Mouse (Mus musculus) hindbrain, embryonic 13.5 days (tissue): Measurements from ENCODE around the gene Klf12. TPM values are rescaled to one million over a fixed set of nuclear protein-coding genes. Genes with fewer than 3 reads are reported as not detected.
A peak's percentile ranks its signal among the peaks of the same experiment; 100 is the strongest.

Source experiments
- ATAC-seq: fragments of 200-750 bp; cut with Nextera tagmentation; 2 replicates; pipeline ENCODE4 v1.8.0; 2017; ENCODE audit warnings: moderate TSS enrichment; ENCODE audit not compliant: low FRiP score
- H3K27ac ChIP-seq: fragments of 300-500 bp; sonication (generic); 2 replicates; pipeline ENCODE4 v1.5.1; 2015; ENCODE audit warnings: inconsistent platforms, mild to moderate bottlenecking, moderate library complexity
- H3K27me3 ChIP-seq: fragments of 300-500 bp; sonication (generic); 2 replicates; pipeline ENCODE4 v1.6.1; 2015; ENCODE audit warnings: mild to moderate bottlenecking, inconsistent platforms
- H3K36me3 ChIP-seq: fragments of 300-500 bp; sonication (generic); 2 replicates; pipeline ENCODE4 v1.6.1; 2015; ENCODE audit warnings: mild to moderate bottlenecking, inconsistent platforms
- H3K4me1 ChIP-seq: fragments of 300-500 bp; sonication (generic); replicated peaks from 2 replicates; pipeline ENCODE4 v1.6.1; 2015; ENCODE audit warnings: inconsistent platforms
- H3K4me2 ChIP-seq: fragments of 300-500 bp; sonication (generic); 2 replicates; pipeline ENCODE4 v1.6.1; 2015; ENCODE audit warnings: inconsistent platforms, mild to moderate bottlenecking, moderate library complexity
- H3K4me3 ChIP-seq: fragments of 300-500 bp; sonication (generic); 2 replicates; pipeline ENCODE4 v1.5.1; 2015; ENCODE audit warnings: mild to moderate bottlenecking, inconsistent platforms
- H3K9ac ChIP-seq: fragments of 300-500 bp; sonication (generic); 2 replicates; pipeline ENCODE4 v1.6.1; 2015; ENCODE audit warnings: mild to moderate bottlenecking, inconsistent platforms
- H3K9me3 ChIP-seq: fragments of 300-500 bp; sonication (generic); 2 replicates; pipeline ENCODE4 v1.6.1; 2016; ENCODE audit warnings: inconsistent platforms
- WGBS: fragments of 180-500 bp; shearing (Covaris S2); methylation state at CpG from one replicate; pipeline ENCODE4 v1.1.7; 2015; 5-methylcytosine and 5-hydroxymethylcytosine counted together
- polyA plus RNA-seq: library from polyadenylated mRNA; unstranded; fragments of >200 nt; fragmentation: Nextera tagmentation; extraction: Ambion mirVana; gene quantifications from 2 replicates; pipeline ENCODE4 v1.2.1, GENCODE M21; 2015

Klf12 gene
- polyA plus RNA-seq, 1 experiment from 2014 or later = 49.0 TPM

GRCm38 (mm10) chr14:100227717-100228116, 56.8 kb downstream of the Klf12 start:
- Histone ChIP-seq H3K9ac (no peak overlapping the region), H3K27me3 (no peaks in the 10 kb centered on the region), H3K36me3 (no peaks in the 10 kb centered on the region), H3K4me3 (no peak overlapping the region), H3K4me1 (0 out of 2 replicates have a peak, but pooled peaks cover 8% of the 10 kb centered on the region), H3K27ac (no peak overlapping the region), H3K4me2 (no peak overlapping the region), H3K9me3 (no peaks in the 10 kb centered on the region)
- WGBS = 96% methylated on average over 6 of the region's 6 CpGs
- ATAC-seq = no peak

- no peak overlapping the region for H3K4me2 ChIP-seq
- 58% methylated on average over 4 of the region's 4 CpGs for WGBS
- peaks cover 21% of the 10 kb centered on the region for H3K4me1 ChIP-seq
- no peak overlapping the region for H3K9ac ChIP-seq
- no peak overlapping the region for H3K4me3 ChIP-seq
- H3K36me3 ChIP-seq = peaks cover under 1% of the 10 kb centered on the region
- no peak overlapping the region for H3K27ac ChIP-seq
- no peaks in the 10 kb centered on the region for H3K9me3 ChIP-seq
- H3K27me3 ChIP-seq = no peaks in the 10 kb centered on the region
- no peak for ATAC-seq
Measured at GRCm38 (mm10) chr14:100224151-100224550, 60.3 kb downstream of the Klf12 start.

GRCm38 (mm10) chr14:100222260-100222659, 62.2 kb downstream of the Klf12 start:
- no peak overlapping the region for H3K4me2 ChIP-seq
- WGBS = 92% methylated on average over 4 of the region's 4 CpGs
- no peaks in the 10 kb centered on the region for H3K27me3 ChIP-seq
- no peak overlapping the region for H3K9ac ChIP-seq
- no peak overlapping the region for H3K27ac ChIP-seq
- H3K4me3 ChIP-seq = no peak overlapping the region
- no peak for ATAC-seq
- no peaks in the 10 kb centered on the region for H3K9me3 ChIP-seq
- peaks cover 21% of the 10 kb centered on the region for H3K4me1 ChIP-seq
- peaks cover 5% of the 10 kb centered on the region for H3K36me3 ChIP-seq

- Histone ChIP-seq H3K9ac (no peak overlapping the region), H3K4me2 (no peak overlapping the region), H3K36me3 (peaks cover 5% of the 10 kb centered on the region), H3K9me3 (no peaks in the 10 kb centered on the region), H3K4me1 (peaks cover 23% of the 10 kb centered on the region), H3K4me3 (no peak overlapping the region), H3K27ac (no peak overlapping the region), H3K27me3 (no peaks in the 10 kb centered on the region)
- ATAC-seq = no peak
- 67% methylated on average over 4 of the region's 4 CpGs for WGBS
Measured at GRCm38 (mm10) chr14:100215213-100215785, 69.2 kb downstream of the Klf12 start.

GRCm38 (mm10) chr14:100213066-100213465, 71.4 kb downstream of the Klf12 start:
- Histone ChIP-seq H3K4me2 (no peak overlapping the region), H3K4me1 (peaks cover 25% of the 10 kb centered on the region), H3K27me3 (no peaks in the 10 kb centered on the region), H3K27ac (no peak overlapping the region), H3K4me3 (no peak overlapping the region), H3K9ac (no peak overlapping the region), H3K36me3 (no peaks in the 10 kb centered on the region), H3K9me3 (no peaks in the 10 kb centered on the region)
- WGBS = 78% methylated on average over 7 of the region's 7 CpGs
- no peak for ATAC-seq

DNA sequence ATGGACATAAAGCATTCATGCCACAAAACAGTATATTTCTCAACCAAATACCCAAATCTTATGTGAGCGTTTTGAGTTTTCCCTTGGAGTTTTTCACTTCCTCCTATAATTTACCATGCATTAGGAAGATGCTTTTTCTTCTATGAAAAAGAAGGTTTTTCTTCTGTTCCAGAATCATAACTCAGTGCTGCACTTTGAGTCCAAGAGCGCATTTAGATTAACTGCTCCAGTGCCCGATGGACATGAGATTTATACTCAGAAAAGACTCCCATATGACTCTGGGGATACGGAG, 72.7 kb downstream of the Klf12 start:
- 78% methylated on average over 4 of the region's 4 CpGs for WGBS
- H3K4me1 ChIP-seq = peaks cover 25% of the 10 kb centered on the region
- H3K9ac ChIP-seq = no peak overlapping the region
- no peak overlapping the region for H3K4me2 ChIP-seq
- no peaks in the 10 kb centered on the region for H3K9me3 ChIP-seq
- no peak overlapping the region for H3K27ac ChIP-seq
- no peaks in the 10 kb centered on the region for H3K36me3 ChIP-seq
- no peak for ATAC-seq
- H3K4me3 ChIP-seq = no peak overlapping the region
- H3K27me3 ChIP-seq = no peaks in the 10 kb centered on the region

GRCm38 (mm10) chr14:100211036-100211825, 73.2 kb downstream of the Klf12 start:
- Histone ChIP-seq H3K4me3 (no peak overlapping the region), H3K36me3 (no peaks in the 10 kb centered on the region), H3K4me1 (peaks cover 25% of the 10 kb centered on the region), H3K9ac (no peak overlapping the region), H3K27me3 (no peaks in the 10 kb centered on the region), H3K4me2 (no peak overlapping the region), H3K27ac (peak overlapping the region; percentile 36; the same call in 1 of the 2 replicates), H3K9me3 (no peaks in the 10 kb centered on the region)
- peak; percentile 50; the same call in 1 of the 2 replicates for ATAC-seq
- WGBS = 66% methylated on average over 11 of the region's 11 CpGs

GRCm38 (mm10) chr14:100209814-100210419, 74.6 kb downstream of the Klf12 start:
- Histone ChIP-seq H3K9me3 (no peaks in the 10 kb centered on the region), H3K4me2 (no peak overlapping the region), H3K9ac (no peak overlapping the region), H3K27me3 (no peaks in the 10 kb centered on the region), H3K36me3 (no peaks in the 10 kb centered on the region), H3K4me1 (peaks cover 25% of the 10 kb centered on the region), H3K4me3 (no peak overlapping the region), H3K27ac (no peak overlapping the region)
- WGBS = 21% methylated on average over 12 of the region's 12 CpGs
- no peak for ATAC-seq

DNA sequence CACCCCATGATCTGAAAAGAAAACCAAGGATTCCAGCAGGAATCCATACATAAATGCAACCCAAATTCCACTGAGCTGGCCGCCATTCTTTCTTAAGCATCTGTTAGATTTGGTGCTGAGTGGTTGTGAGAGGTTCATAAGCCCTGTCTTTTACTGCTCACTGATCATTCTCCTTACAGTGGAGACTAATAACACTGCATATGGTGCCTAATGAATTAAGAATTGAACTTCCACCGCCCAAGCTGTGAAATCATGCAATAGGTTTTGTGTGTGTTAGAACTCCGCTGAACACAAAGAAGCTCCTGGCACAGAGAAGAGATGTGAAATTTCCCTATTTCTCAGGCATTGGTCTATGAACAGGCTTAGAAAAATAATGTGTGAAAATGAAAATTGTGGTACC, 77.4 kb downstream of the Klf12 start:
- WGBS = 87% methylated on average over 3 of the region's 3 CpGs
- H3K9me3 ChIP-seq = no peaks in the 10 kb centered on the region
- no peak overlapping the region for H3K4me2 ChIP-seq
- no peak overlapping the region for H3K9ac ChIP-seq
- H3K4me1 ChIP-seq = peaks cover 17% of the 10 kb centered on the region
- ATAC-seq = no peak
- H3K36me3 ChIP-seq = no peaks in the 10 kb centered on the region
- no peak overlapping the region for H3K27ac ChIP-seq
- no peaks in the 10 kb centered on the region for H3K27me3 ChIP-seq
- H3K4me3 ChIP-seq = no peak overlapping the region

GRCm38 (mm10) chr14:100206207-100206606, 78.3 kb downstream of the Klf12 start:
- Histone ChIP-seq H3K36me3 (no peaks in the 10 kb centered on the region), H3K9me3 (no peaks in the 10 kb centered on the region), H3K9ac (no peak overlapping the region), H3K4me3 (no peak overlapping the region), H3K4me1 (peaks cover 13% of the 10 kb centered on the region), H3K4me2 (no peak overlapping the region), H3K27me3 (no peaks in the 10 kb centered on the region), H3K27ac (no peak overlapping the region)
- no peak for ATAC-seq
- 95% methylated on average over 3 of the region's 3 CpGs for WGBS

- ATAC-seq = no peak
- Histone ChIP-seq H3K36me3 (peaks cover 3% of the 10 kb centered on the region; the same call in 1 of the 2 replicates), H3K4me2 (no peak overlapping the region), H3K27ac (no peak overlapping the region), H3K4me3 (no peak overlapping the region), H3K9ac (no peak overlapping the region), H3K4me1 (no peaks in the 10 kb centered on the region), H3K9me3 (no peaks in the 10 kb centered on the region), H3K27me3 (no peaks in the 10 kb centered on the region)
- 91% methylated on average over 6 of the region's 6 CpGs for WGBS
Measured at GRCm38 (mm10) chr14:100200058-100200688, 84.3 kb downstream of the Klf12 start.

DNA sequence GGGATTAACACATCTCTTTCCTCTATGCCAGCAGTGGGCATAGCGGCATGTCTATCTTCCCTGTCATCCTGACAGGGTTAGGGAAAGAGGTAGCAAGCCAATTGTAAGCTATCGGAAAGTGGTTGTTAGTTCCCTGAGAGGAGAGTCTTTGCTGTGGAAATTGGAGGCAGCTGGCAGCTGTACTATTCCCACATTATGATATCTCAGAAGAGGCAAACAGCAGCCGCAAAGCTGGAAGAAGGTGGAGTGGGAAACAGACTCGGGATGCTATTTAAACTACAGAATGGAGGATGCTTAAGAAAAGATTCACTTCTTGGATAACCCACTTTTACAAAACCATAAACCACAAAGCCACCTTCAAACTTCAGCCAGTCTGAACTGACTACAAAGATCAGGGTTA, 85.8 kb downstream of the Klf12 start:
- H3K36me3 ChIP-seq = peaks cover 3% of the 10 kb centered on the region; the same call in 1 of the 2 replicates
- no peak overlapping the region for H3K4me2 ChIP-seq
- no peak overlapping the region for H3K9ac ChIP-seq
- no peaks in the 10 kb centered on the region for H3K4me1 ChIP-seq
- ATAC-seq = no peak
- H3K4me3 ChIP-seq = no peak overlapping the region
- H3K27ac ChIP-seq = no peak overlapping the region
- WGBS = over 99% methylated on average over 4 of the region's 4 CpGs
- H3K27me3 ChIP-seq = no peaks in the 10 kb centered on the region
- no peaks in the 10 kb centered on the region for H3K9me3 ChIP-seq
